Mouse (Mus musculus) liver, adult 2 months (tissue): ENCODE measurements at regions not wholly inside any gene's neighbourhood (a gene's known extent, or its start where the extent isn't known, plus 50 kb on each side); places are given as distances from the start of the nearest gene placed in this dataset.

Experiments used
- CTCF ChIP-seq: fragments of 200-500 bp; IDR thresholded peaks from 2 replicates; pipeline ENCODE4 v1.5.1; 2011; ENCODE audit warnings: low read depth, low read length, control low read depth
- POLR2A ChIP-seq: fragments of 200-500 bp; IDR thresholded peaks from 2 replicates; pipeline ENCODE4 v1.6.1; 2011; ENCODE audit warnings: low read length, control low read depth; ENCODE audit not compliant: insufficient read depth; ENCODE audit errors: extremely low read depth

DNA sequence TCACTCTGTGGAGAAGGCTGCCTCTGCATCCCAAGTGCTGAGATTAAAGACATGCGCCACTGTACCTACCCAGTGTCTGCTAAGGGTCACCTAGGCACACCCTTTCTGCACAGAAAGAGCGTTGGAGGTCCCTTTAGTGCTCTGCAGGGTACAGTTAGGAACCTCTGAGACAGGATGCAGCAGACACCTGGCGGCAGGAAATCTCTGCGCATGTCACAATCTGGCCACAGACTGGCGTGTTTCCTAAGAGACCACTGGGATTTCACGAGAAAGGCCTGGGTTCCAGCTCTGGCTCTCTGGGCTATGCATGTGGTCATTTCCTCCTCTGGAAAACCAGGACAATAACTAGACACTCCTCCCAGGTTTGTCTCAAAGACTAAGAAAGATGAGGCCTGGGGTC is 151.7 kb downstream of the Zfp36l2 start:
- TF ChIP-seq CTCF (no peak), POLR2A (no peak)
